Mouse (Mus musculus) heart, postnatal 0 days (tissue): ENCODE results near the gene Nenf.

Experiments used
- CTCF ChIP-seq: IDR thresholded peaks from 2 replicates; pipeline ENCODE4 v1.5.1; 2016; ENCODE audit warnings: antibody characterized with exemption, control low read depth, low read depth
- EP300 ChIP-seq: IDR thresholded peaks from 2 replicates; pipeline ENCODE4 v1.6.1; 2016; ENCODE audit warnings: antibody characterized with exemption, low read depth

DNA sequence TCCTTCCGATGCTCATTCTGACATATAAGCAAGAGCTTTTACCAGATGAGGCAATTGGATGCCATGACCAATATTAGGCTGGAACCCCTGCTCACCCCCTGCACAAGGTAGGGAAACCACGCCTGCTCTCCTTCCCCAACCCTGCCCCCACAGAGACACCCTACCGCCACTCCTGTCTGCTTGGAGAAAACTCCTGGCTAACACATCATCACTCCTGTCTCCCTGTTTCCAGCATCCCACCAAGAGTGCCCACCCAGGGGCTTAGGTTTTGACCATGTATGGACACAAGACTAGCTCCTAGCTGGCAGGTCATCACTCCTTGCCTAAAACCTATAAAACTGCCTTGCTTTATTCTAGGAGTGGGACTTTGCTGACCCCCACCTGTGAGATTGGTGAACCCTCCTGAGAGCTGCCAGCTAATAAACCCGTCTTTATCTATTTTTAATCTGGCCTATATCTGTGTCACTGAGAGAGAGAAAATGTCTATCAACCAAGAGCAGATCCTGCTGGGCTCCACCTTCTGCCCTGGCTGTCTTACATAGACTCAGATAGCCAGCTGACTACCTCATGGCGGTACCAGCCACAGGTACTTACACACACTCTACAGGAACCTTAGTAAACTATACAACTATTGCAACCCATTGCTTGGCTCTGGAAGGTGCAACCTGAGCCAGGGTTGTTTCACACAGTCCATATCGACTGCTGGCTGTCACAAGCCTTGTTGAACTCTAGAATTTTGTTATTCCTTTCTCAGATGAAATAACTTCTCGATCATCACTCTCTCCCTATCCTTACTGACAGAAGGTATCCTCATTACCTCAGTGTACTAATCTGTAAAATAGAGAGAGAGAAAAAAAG lies 7.0 kb upstream of the Nenf start:
- TF ChIP-seq CTCF = no peak
- TF ChIP-seq EP300 = no peak
